Mouse (Mus musculus) erythroblast, adult 5-6 weeks (primary cell): ENCODE measurements around the gene Rexo5. TPM values are rescaled to one million over a fixed set of nuclear protein-coding genes. Genes with fewer than 3 reads are reported as not detected.

ENCODE experiments used
- ATAC-seq: replicated peaks from 2 replicates; pipeline ENCODE4 v1.8.0; 2016; ENCODE audit warnings: moderate number of reproducible peaks, mild to moderate bottlenecking, moderate TSS enrichment, inconsistent platforms; ENCODE audit not compliant: poor library complexity, low FRiP score, severe bottlenecking
- total RNA-seq, 2 experiments: library from RNA; stranded (forward) in 1 of 2; stranded (reverse) in 1 of 2; fragments of 150-400 nt in 1 of 2; fragments of 200-764, 138-1000 nt in 1 of 2; gene quantifications; 2 replicates each; pipeline versions ENCODE4 v1.2.3 to v1.2.4; 2015 to 2017; ENCODE audit warnings: low replicate concordance in 2 of 2

The Rexo5 gene
- total RNA-seq (2015; ENCODE audit: low replicate concordance) (4.2 and 21.7 TPM in 2 replicates), total RNA-seq (2017; ENCODE audit: low replicate concordance) (7.4 and 18.1 TPM in 2 replicates)

DNA sequence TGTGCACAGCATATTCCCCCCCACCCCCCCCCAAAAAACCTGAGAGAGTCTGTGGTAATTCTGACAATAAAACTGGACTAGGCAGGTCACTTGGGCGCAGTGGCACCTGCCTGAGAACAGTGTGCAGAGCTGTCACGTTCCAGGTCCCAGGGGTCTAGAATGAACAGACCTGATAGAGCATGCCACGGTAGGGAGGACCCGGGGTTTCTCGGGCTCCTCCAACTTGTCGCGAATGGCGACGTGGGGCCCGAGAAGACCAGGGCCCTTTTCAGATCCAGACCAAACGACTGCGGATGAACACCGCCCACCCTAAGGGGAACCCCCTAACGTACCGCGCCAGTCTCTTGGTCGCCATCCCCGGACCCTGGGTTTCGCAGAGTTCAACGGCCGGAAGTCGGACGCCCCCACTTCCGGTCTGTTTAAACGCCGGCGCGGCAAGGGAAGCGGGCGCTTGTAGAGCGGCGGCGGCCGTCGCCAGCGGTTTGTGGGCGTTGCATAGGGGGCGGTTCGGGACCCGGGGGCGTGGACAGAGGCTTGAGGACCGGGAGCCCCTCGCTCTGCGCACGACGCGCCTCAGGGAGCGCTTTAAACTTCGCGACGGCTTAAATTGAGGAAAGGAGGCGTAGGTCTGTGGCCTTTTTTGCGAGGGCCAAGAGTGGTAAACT, at the start of gene Rexo5, which contains the start of gene Eri2:
TSS of gene Rexo5 (plus strand) at position 421 of the 665 bp plus-strand sequence.
TSS of gene Eri2 (minus strand) at position 473 of the 665 bp plus-strand sequence.
- ATAC-seq = peak; percentile 97

- ATAC-seq = no peak
Measured at GRCm38 (mm10) chr7:119744321-119744720, 49.5 kb upstream of the Rexo5 start.

GRCm38 (mm10) chr7:119745869-119746268, 47.9 kb upstream of the Rexo5 start:
- ATAC-seq = no peak

DNA sequence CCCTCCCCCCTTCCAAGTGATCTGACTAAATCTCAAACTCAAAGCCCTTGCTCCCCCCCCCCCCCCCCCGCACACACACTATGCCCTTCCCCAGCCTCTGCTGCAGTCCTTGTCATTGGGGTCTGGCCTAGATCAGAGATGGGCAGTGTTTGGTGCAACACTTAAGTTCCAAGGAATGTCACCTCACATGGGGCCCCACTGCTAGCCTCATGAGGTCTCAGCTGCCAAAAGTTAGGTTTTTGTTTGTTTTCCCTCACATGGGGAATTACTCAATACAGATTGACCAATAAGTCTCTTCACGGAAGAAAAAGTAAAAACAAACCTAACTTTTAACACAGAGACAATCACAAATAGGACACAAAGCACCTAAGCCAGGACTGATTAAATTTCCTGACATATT, 45.0 kb upstream of the Rexo5 start:
- ATAC-seq = no peak

DNA sequence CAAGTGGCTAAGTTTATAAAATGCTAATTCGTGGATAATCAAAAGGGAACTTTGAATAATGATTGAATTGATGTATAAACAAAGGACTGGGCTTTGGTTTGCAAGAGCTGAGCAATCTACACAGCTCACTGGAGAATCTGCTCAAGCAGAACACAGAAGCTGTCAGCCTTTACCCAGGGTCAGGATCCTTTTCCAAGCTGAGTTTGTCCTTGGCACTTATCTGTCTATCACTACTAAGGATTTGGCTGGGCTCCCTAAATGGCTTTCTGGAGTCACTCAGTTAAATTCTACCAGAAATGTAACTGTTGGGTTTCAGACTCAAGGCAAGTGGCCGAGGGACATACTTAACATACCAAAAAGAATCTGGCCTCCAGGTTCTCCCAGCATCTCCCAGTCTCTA, 43.9 kb upstream of the Rexo5 start:
- no peak for ATAC-seq

- no peak for ATAC-seq
Measured at GRCm38 (mm10) chr7:119753696-119754095, 40.1 kb upstream of the Rexo5 start.

DNA sequence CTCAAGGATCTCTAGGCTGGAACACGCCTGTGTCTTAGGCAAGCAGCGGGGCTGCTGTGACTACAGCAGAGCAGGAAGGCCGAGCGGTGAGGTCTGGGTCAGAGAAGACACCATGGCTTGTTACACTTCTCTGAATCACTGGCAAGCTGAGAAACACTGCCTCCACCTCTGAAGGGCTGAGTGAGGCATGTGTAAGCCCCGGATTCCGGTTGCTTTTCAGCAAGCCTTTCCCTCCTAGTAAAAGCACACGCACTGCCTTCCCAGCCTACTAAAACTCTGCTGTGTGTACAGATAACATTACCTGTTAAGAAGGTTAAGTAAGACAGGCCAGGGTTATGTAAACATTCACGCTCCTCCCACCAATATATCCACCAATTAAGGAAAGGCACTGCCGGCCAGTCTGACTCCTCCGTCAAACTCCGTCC, 33.3 kb upstream of the Rexo5 start, which contains the start of gene Acsm3:
TSS of gene Acsm3 (plus strand) at position 397 of the 425 bp plus-strand sequence.
- ATAC-seq = no peak

- ATAC-seq = no peak
Measured at GRCm38 (mm10) chr7:119762166-119762697, 31.6 kb upstream of the Rexo5 start.

GRCm38 (mm10) chr7:119764377-119764776, 29.4 kb upstream of the Rexo5 start:
- ATAC-seq = no peak

DNA sequence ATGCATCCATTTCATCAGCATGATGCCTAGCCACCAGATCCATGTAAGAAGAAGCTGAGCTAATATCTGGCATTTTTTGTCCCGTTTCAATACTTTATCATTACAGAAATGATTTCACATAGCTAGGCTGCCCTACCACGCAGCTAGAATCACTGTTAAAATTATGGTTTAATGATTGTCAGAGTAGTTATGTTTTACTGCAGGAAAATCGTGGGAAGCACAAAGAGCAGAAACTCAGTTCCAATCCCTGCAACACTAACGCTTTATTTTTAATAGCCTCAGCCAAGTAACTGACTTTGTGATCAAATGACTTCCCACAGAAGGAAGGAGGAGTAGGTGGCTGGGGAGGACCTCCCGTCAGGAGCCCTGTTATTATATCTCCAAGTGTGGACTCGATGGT, 26.8 kb upstream of the Rexo5 start:
- no peak for ATAC-seq

- no peak for ATAC-seq
Measured at GRCm38 (mm10) chr7:119769895-119770294, 23.9 kb upstream of the Rexo5 start.

DNA sequence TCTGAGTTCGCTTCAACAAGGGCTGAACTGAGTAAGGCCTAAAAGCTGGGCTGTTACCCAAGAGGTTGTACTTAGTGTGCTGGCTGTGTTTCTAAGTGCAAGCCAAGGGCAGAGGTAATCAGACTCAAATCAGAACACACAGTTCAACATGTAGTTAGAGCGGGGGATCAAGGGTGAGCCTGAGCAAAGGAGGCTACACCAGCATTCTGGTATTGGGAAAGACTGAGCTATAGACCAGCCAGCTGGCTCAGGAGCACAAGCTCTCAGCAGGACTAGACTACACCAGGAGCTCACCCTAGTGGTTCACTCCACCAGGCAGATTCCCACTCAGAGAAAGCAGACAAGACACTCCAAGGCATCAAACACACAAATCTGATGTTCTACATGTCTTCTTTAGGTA, 10.4 kb upstream of the Rexo5 start:
- no peak for ATAC-seq

- peak; percentile 71 for ATAC-seq
Measured at GRCm38 (mm10) chr7:119784908-119785307, 8.9 kb upstream of the Rexo5 start.

GRCm38 (mm10) chr7:119789024-119789423, 4.8 kb upstream of the Rexo5 start:
- no peak for ATAC-seq

DNA sequence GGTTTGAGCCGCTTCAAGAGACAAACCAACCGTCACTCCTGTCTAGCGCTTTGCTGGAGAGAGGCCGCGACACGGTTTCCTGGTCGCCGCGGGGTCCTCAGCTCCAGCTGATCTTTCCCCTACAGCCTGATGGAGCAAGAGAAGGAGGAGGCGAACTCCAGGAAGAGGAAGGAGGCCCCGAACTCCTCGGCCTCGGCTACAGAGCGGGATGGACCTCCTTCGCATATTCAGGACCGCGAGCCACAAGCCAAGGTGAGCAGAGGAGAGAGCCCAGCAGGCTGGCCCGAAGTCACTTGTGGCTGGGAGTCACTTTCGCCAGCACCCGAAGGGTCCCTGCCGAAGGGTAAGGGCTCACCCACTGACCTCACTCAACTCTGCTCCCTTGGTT, 439 bp downstream of the Rexo5 start:
- ATAC-seq = peak; percentile 79

DNA sequence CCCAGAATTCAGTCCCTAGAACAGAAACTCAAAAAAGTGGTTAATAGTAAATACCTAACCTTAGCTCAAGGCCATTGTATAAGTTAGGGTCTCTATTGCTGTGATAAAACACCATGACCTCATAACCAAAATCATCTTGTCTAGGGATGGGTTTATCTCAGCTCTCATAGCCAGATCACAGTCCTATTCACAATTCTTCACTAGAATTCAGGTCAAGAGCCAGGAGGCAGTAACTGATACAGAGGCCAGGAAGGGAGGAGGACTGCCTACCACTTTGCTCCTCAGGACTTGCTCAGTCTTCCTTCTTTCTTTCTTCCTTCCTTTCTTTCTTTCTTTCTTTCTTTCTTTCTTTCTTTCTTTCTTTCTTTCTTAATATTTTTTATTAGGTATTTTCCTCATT, 1.5 kb downstream of the Rexo5 start:
- ATAC-seq = no peak

GRCm38 (mm10) chr7:119800488-119800887, 6.7 kb downstream of the Rexo5 start:
- no peak for ATAC-seq

GRCm38 (mm10) chr7:119800991-119801390, 7.2 kb downstream of the Rexo5 start:
- no peak for ATAC-seq

DNA sequence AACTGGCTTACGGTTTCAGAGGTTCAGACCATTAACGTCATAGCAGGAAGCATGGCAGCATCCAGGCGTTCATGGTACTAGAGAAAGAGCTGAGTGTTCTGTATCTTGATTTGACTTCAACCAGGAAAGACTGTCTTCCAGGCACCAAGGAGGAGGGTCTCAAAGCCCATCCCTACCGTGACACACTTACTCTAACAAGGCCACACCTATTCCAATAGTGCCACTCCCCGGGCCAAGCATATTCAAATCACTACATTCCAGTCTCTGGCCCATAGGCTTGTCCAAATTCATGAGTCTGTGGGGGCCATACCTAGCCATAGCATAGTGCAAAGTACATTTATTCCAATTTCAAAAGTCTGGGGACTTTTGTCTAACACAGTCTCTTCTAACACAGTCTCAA, 13.6 kb downstream of the Rexo5 start:
- ATAC-seq = no peak

DNA sequence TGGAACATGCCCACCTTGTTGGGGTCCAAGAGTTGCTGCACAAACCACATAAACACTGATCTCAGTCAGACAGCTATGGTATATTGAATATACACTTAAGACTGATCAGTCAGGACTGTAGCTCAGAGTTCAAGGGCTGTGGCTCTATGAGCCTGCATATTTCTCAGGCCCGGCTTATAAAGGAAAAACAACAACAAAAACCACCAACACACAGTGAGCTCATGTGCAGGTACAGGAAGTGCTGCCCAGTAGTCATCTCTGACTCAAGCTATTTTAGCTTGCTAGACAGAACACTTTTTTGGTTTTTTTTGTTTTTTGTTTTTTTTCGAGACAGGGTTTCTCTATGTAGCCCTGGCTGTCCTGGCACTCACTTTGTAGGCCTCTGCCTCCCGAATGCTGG, 14.9 kb downstream of the Rexo5 start:
- no peak for ATAC-seq

DNA sequence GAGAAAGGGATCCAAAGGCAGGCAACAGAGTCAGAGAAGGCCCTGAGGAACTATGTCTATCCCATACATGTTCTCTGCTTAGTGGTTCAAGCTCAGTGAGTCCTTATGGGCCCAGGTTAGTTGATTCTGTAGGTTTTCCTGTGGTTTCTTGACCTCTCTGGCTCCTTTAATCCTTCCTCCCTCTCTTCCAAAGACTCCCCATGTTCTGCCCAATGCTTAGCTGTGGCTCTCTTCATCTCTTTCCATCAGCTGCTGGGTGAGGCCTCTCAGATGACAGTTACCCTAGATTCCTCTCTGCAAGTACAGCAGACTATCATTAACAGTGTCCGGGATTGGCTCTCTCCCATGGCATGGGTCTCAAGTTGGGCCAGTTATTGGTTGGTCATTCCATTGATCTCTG, 41.6 kb downstream of the Rexo5 start:
- no peak for ATAC-seq
